Mouse (Mus musculus): ENCODE data around the gene Gigyf1. TPM values are rescaled to one million over a fixed set of nuclear protein-coding genes. Genes with fewer than 3 reads are reported as not detected.

Gene Gigyf1
- polyA plus RNA-seq, 1 experiment from 2014 or later, result 17.4 TPM

- WGBS, result 66% methylated on average over 15 of the region's 15 CpGs
- H3K9me3 ChIP-seq, result no peaks in the 10 kb centered on the region
- peaks cover 56% of the 10 kb centered on the region for H3K36me3 ChIP-seq
- H3K4me2 ChIP-seq (replicated peaks), result peak overlapping the region; percentile 96; the same call in 1 of the 2 replicates
- H3K27me3 ChIP-seq, result no peaks in the 10 kb centered on the region
- H3K4me3 ChIP-seq, result 0 out of 2 replicates have a peak overlapping the region, but pooled peaks have one; percentile 78
- H3K4me1 ChIP-seq, result peaks cover 12% of the 10 kb centered on the region
- no peak overlapping the region for H3K27ac ChIP-seq
- no peak for ATAC-seq (ENCODE audit: insufficient number of reproducible peaks, insufficient read depth, low FRiP score, low TSS enrichment)
- H3K9ac ChIP-seq, result no peak overlapping the region
These were observed 11.1 kb downstream of the Gigyf1 start for GRCm38 (mm10) chr5:137529221-137529995.

DNA sequence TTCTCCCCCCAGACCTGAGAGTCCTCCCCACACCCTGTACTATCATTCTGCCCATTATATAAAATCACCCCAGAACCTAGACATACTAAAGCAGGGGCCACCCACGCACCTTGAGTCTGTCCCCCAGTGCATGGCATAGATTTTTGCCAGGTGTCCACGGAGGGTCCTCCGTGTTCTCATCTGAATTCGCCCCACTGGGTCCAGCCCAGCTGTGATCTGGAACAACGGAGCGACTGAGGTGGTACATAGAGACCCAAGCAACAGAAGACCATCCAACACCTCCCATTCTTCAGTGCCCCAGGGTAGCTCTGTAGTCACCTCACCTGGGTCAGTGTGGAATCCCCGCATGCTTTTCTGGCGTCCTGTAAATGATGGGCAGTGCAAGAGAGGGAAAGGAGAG is 11.7 kb downstream of the Gigyf1 start:
- Histone ChIP-seq H3K4me2 (replicated peaks) (peak overlapping the region; percentile 96), H3K36me3 (peaks cover 50% of the 10 kb centered on the region), H3K9ac (peak overlapping the region; percentile 91), H3K27me3 (no peaks in the 10 kb centered on the region), H3K4me3 (peak overlapping the region; percentile 78), H3K9me3 (no peaks in the 10 kb centered on the region), H3K4me1 (peaks cover 12% of the 10 kb centered on the region), H3K27ac (peak overlapping the region; percentile 94)
- ATAC-seq (ENCODE audit: insufficient number of reproducible peaks, insufficient read depth, low FRiP score, low TSS enrichment), result no peak
- 76% methylated on average over 8 of the region's 8 CpGs for WGBS

DNA sequence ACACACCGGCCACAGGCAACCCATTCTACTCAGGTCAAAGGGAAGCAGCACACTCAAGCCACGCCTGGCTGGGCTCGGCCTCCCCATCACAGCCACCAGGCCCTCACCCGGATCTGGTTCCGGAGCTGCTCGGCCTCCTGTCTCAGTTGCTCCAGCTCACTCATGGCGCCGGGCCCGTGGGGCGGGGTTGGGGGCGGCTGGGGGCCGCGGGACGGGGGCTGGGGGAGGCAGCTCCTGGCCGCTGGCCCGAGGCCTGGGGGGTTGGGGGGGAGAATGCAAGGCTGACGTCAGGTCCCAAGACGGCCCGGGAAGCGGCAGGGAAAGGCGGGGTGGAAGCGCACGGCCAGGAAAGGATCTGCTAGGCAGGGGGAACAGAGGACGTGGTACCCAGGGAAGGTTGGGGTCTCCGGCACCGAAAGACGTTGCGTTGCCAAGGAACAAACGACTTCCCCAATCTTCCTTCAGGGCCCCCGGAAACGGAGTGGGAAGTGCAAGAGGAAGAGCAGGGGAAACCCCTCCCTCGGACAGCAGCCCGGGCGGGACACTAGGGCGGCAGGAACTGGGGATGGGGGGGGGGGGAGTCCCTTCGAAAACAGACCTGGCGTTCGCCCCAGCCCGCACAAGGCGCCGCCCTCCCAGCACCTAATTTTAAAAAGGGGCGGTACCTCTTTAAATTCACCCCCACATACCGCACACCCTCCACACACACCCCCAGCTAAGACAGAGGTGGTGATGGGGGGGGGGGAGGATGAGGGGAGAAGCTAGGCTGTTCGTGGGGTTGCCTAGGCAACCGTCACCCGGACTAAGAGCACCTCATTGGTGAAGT is 12.5 kb downstream of the Gigyf1 start:
- peak overlapping the region; percentile 94 for H3K27ac ChIP-seq
- no peaks in the 10 kb centered on the region for H3K27me3 ChIP-seq
- H3K4me2 ChIP-seq (replicated peaks), result peak overlapping the region; percentile 96
- H3K9me3 ChIP-seq, result no peaks in the 10 kb centered on the region
- WGBS, result under 1% methylated on average over 46 of the region's 46 CpGs
- 0 out of 2 replicates have a peak, but pooled peaks have one; percentile 8 for ATAC-seq (ENCODE audit: insufficient number of reproducible peaks, insufficient read depth, low FRiP score, low TSS enrichment)
- H3K4me3 ChIP-seq, result peak overlapping the region; percentile 78
- H3K9ac ChIP-seq, result peak overlapping the region; percentile 91
- peaks cover 12% of the 10 kb centered on the region for H3K4me1 ChIP-seq
- peaks cover 42% of the 10 kb centered on the region for H3K36me3 ChIP-seq

GRCm38 (mm10) chr5:137531414-137532130 is 13.2 kb downstream of the Gigyf1 start:
- ATAC-seq (ENCODE audit: insufficient number of reproducible peaks, insufficient read depth, low FRiP score, low TSS enrichment), result 0 out of 2 replicates have a peak, but pooled peaks have one; percentile 4
- peaks cover 12% of the 10 kb centered on the region for H3K4me1 ChIP-seq
- H3K4me2 ChIP-seq (replicated peaks), result peak overlapping the region; percentile 96
- peak overlapping the region; percentile 94 for H3K27ac ChIP-seq
- no peaks in the 10 kb centered on the region for H3K27me3 ChIP-seq
- H3K4me3 ChIP-seq, result peak overlapping the region; percentile 78
- H3K36me3 ChIP-seq, result peaks cover 36% of the 10 kb centered on the region
- WGBS, result under 1% methylated on average over 51 of the region's 51 CpGs
- peak overlapping the region; percentile 91 for H3K9ac ChIP-seq
- H3K9me3 ChIP-seq, result no peaks in the 10 kb centered on the region

- H3K4me1 ChIP-seq, result peaks cover 12% of the 10 kb centered on the region
- no peaks in the 10 kb centered on the region for H3K9me3 ChIP-seq
- H3K4me3 ChIP-seq, result peak overlapping the region; percentile 78
- peaks cover 30% of the 10 kb centered on the region for H3K36me3 ChIP-seq
- WGBS, result under 1% methylated on average over 19 of the region's 19 CpGs
- peak overlapping the region; percentile 91 for H3K9ac ChIP-seq
- H3K27ac ChIP-seq, result peak overlapping the region; percentile 94
- H3K4me2 ChIP-seq (replicated peaks), result peak overlapping the region; percentile 96
- no peak for ATAC-seq (ENCODE audit: insufficient number of reproducible peaks, insufficient read depth, low FRiP score, low TSS enrichment)
- no peaks in the 10 kb centered on the region for H3K27me3 ChIP-seq
These were observed 13.9 kb downstream of the Gigyf1 start for GRCm38 (mm10) chr5:137532131-137532807.

DNA sequence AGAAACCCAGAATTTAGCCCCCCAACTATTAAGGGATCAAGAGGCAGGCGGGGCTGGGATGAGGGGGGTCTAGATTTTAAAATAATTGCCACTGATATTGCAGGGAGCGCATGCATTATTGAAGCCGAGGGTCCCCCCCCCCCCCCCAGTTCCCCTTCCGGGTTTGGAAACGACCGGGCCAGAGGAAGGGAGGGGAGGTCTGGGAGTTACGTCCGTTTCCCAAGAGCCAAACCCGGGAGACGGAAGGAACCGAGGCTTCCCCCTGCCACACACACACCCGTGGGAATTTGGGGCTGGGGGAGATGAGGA is 14.4 kb downstream of the Gigyf1 start:
- Histone ChIP-seq H3K27me3 (no peaks in the 10 kb centered on the region), H3K4me3 (peak overlapping the region; percentile 78), H3K9ac (peak overlapping the region; percentile 91), H3K4me1 (peaks cover 12% of the 10 kb centered on the region), H3K27ac (peak overlapping the region; percentile 94), H3K4me2 (replicated peaks) (peak overlapping the region; percentile 96), H3K9me3 (no peaks in the 10 kb centered on the region), H3K36me3 (peaks cover 25% of the 10 kb centered on the region)
- no peak; the same call in 1 of the 2 replicates for ATAC-seq (ENCODE audit: insufficient number of reproducible peaks, insufficient read depth, low FRiP score, low TSS enrichment)
- WGBS, result under 1% methylated on average over 12 of the region's 12 CpGs

- H3K4me1 ChIP-seq, result peaks cover 12% of the 10 kb centered on the region
- H3K4me2 ChIP-seq (replicated peaks), result peak within 1 kb of the TSS; percentile 96
- WGBS, result under 1% methylated on average over 40 of the region's 40 CpGs
- ATAC-seq (ENCODE audit: insufficient number of reproducible peaks, insufficient read depth, low FRiP score, low TSS enrichment), result peak; percentile 48
- no peaks in the 10 kb centered on the region for H3K9me3 ChIP-seq
- H3K9ac ChIP-seq, result peak within 1 kb of the TSS; percentile 91
- no peaks in the 10 kb centered on the region for H3K27me3 ChIP-seq
- peak within 1 kb of the TSS; percentile 78 for H3K4me3 ChIP-seq
- H3K27ac ChIP-seq, result peak within 1 kb of the TSS; percentile 94
- H3K36me3 ChIP-seq, result peaks cover 20% of the 10 kb centered on the region
These were observed 14.9 kb downstream of the Gigyf1 start, which contains the start of the genes Epo and Gnb2 for GRCm38 (mm10) chr5:137533117-137533827. Gene Epo (minus strand): TSS chr5:137533242. Gene Gnb2 (minus strand): TSS chr5:137533510.

DNA sequence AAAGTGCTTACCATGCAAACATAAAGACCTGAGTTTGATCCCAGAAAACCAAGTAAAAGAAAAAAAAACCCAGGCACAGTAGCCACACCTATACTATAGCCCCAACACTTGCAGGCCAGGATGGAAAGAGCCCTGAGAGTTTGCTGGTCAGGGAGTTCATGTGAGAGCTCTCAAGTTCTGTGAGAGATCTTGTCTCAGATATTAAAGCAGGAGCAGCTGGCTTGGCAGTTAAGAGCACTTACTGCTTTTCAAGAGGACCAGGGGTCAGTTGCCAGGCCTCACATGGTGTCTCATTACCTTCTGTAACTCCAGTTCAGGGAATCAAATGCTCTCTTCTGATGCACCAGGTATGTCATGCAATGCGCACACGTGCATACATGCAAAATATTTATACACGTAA is 16.4 kb downstream of the Gigyf1 start:
- 97% methylated on average over 3 of the region's 3 CpGs for WGBS
- H3K36me3 ChIP-seq, result peaks cover 5% of the 10 kb centered on the region
- no peak overlapping the region for H3K4me2 ChIP-seq (replicated peaks)
- H3K4me1 ChIP-seq, result peaks cover 9% of the 10 kb centered on the region
- H3K9ac ChIP-seq, result no peak overlapping the region
- no peak for ATAC-seq (ENCODE audit: insufficient number of reproducible peaks, insufficient read depth, low FRiP score, low TSS enrichment)
- H3K27me3 ChIP-seq, result no peaks in the 10 kb centered on the region
- no peak overlapping the region for H3K4me3 ChIP-seq
- H3K9me3 ChIP-seq, result no peaks in the 10 kb centered on the region
- H3K27ac ChIP-seq, result no peak overlapping the region

DNA sequence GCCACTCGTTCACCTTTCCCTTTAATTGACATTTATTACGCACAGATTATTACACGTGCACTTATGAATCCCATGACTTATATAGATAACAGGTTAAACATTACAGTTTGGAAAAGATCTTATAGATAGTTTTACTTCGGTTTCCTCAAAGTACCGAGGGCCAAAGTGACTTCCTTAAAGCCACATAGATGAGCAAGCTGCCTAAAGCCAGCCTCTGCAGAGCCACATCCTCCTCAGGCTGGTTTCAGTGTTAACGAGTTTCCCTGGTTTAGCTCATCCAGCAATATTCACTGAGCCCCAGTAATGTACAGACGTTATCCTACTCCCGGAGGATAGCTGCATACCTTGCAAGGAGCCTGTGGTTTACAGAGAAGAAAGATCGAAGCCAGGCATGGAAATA is 17.0 kb downstream of the Gigyf1 start:
- no peaks in the 10 kb centered on the region for H3K9me3 ChIP-seq
- WGBS, result 83% methylated on average over 9 of the region's 9 CpGs
- H3K4me2 ChIP-seq (replicated peaks), result no peak overlapping the region
- H3K4me1 ChIP-seq, result peaks cover 4% of the 10 kb centered on the region; the same call in 1 of the 2 replicates
- H3K9ac ChIP-seq, result no peak overlapping the region
- no peaks in the 10 kb centered on the region for H3K27me3 ChIP-seq
- H3K4me3 ChIP-seq, result no peak overlapping the region
- H3K27ac ChIP-seq, result no peak overlapping the region
- no peak for ATAC-seq (ENCODE audit: insufficient number of reproducible peaks, insufficient read depth, low FRiP score, low TSS enrichment)
- H3K36me3 ChIP-seq, result no peaks in the 10 kb centered on the region

GRCm38 (mm10) chr5:137537461-137537860 is 19.1 kb downstream of the Gigyf1 start:
- no peak overlapping the region for H3K4me3 ChIP-seq
- H3K4me1 ChIP-seq, result no peaks in the 10 kb centered on the region
- no peaks in the 10 kb centered on the region for H3K36me3 ChIP-seq
- no peaks in the 10 kb centered on the region for H3K27me3 ChIP-seq
- ATAC-seq (ENCODE audit: insufficient number of reproducible peaks, insufficient read depth, low FRiP score, low TSS enrichment), result no peak
- no peak overlapping the region for H3K27ac ChIP-seq
- H3K9me3 ChIP-seq, result no peaks in the 10 kb centered on the region
- WGBS, result 55% methylated on average over 4 of the region's 4 CpGs
- H3K4me2 ChIP-seq (replicated peaks), result no peak overlapping the region
- no peak overlapping the region for H3K9ac ChIP-seq
